Mouse (Mus musculus) 3134 (cell line): Measurements from ENCODE around the gene Crcp.

Experiments
- DNase-seq: peaks from one replicate; pipeline ENCODE4 v3.0.0-alpha.2; 2011; ENCODE audit warnings: low spot score; ENCODE audit not compliant: insufficient read length; ENCODE audit errors: extremely low read depth

Gene Crcp

DNA sequence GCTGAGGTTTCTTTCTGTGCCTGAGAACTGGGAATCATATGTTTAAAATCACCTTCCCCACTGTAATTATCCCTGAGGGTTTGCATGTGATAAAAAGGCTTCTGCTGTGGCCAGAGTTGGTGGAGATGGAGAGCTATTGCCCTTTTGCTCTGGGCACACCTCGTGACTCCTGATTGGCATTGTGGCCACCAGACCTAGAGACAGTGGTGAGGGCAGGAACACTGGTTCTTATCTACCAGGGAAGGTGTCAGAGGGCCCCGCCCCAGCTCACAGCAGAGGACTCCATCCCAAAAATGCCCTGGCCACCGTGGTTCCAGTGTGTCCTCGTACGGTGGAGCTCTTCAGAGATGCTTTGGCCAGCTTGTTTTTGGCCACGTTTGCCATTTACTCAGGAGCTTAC lies 23.9 kb downstream of the Crcp start:
- no peak for DNase-seq

DNA sequence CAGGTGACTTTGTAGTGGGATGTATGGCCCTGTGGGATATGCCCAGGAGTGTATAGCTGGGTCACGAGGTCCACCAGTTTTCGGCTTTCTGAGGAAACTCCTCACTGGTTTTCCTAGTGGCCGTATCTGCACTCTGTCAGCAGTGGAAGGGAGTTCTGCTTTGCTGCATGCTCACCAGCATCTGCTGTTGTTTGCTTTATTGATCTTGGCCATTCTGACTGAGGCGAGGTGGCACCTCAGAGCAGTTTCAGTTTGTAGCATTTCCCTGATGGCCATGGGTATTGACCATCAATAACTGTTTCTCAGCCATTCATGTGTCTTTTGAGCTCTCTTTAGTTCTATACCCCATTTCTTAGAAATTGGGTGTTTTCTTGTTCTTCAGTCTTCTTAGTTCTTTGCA lies 26.6 kb downstream of the Crcp start:
- no peak for DNase-seq

DNA sequence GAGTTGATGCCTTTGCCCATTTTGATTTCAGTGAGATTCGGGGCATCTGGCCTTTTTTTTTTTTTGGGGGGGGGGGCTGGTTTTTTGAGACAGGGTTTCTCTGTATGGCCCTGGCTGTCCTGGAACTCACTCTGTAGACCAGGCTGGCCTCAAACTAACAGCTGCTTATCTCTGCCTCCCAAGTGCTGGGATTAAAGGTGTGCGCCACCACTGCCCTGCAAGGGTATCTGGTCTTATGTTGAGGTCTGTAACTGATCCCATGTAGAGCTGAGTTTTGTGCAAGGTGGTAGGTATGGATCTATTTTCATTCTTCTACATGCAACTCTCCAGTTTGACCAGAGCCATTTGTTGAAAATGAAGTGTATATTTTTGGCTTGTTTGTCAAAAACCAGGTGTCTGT lies 27.2 kb downstream of the Crcp start:
- no peak for DNase-seq

DNA sequence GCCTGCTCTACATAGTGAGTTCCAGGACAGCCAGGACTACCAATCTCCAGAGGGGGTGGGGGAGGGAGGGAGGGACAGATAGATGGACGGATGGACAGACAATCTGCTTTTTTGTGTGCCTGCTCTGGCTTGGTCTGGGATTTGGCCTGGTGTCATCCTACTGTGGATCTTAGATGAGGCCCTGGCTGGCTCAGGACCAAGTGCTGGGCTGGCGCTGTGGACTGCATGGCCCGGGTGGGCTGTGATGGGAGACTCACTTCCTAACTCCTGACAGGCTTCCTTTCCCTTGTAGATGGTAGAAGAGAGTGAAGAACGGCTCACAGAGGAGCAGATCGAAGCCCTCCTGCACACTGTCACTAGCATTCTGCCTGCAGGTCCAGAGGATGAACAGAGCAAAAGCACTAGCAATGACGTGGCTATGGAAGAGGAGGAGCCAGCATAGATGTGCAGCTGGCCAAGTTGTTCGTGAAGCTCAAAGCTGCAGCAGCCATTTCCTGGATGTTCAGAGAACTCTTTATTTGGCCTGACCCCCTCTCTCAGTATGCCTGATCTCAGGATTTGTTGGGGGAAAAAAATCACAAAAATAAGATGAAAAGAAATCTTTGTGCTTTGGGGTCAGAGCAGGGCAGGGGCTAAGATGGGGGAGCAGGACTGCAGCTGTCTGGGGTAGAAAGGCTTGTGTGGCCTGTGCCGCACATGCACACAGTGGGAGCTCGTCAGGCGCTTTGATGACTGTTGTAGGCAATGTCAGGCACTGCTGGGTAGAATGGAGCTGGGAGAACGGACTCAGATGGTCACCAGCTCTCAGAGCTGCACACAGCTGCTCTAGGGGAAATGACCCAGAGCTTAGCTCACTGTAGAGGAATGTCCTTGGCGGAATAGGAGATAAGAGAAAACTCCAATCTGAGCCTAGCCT lies 30.6 kb downstream of the Crcp start:
- DNase-seq = no peak

DNA sequence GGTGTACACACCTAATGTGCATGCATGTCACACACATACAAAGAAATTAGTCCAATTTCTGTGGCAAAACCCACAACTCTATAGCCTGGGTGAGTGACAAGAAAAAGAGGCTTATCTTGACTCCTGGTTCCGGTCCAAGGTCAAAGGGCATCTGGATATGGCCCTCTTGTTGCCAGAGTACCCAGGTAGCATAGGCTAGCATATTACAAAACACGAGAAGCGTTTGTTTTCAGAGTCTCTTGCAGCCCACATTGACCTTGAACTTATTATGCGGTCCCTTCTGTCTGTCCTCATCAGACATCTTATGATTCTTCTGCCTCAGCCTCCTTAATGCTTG lies 31.2 kb downstream of the Crcp start:
- no peak for DNase-seq

DNA sequence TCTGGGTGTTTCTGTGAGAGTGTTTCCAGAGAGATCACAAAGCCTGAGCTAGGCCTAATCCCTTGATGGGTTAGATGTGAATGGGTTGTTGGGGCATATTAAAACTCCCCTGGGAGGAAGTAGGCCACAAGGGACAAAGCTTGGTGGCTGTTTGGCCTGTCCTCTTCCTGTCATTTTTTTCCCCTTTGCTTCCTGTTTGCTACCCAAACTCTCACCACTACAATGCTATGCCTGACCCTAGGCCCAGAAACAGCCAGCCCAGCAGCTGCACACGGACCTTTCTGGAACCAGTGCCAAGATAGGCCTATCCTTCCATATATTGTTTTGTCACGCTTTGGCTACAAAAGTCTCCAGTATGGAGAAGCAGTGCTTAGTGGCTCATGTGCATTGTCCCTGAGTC lies 33.0 kb downstream of the Crcp start:
- DNase-seq = no peak

DNA sequence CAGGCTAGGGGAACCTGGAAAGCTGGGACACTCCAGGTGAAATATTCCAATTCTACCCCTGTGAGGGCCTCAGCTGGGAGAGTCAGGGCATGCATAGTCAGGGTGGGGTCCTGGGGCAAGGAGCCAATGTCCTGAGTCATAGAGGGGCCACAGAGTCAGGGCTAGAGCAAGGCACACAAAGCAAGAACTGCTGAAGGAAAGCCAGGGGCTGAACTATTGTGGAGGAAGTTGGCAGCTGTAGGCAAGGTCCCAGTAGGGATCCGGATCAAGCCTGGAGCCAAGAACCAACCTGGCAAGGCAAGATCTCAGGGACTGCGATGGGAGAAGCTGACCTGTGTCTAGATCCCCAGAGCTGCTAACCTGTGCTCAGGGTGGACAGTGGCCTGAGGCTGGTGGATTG lies 34.7 kb downstream of the Crcp start:
- no peak for DNase-seq

DNA sequence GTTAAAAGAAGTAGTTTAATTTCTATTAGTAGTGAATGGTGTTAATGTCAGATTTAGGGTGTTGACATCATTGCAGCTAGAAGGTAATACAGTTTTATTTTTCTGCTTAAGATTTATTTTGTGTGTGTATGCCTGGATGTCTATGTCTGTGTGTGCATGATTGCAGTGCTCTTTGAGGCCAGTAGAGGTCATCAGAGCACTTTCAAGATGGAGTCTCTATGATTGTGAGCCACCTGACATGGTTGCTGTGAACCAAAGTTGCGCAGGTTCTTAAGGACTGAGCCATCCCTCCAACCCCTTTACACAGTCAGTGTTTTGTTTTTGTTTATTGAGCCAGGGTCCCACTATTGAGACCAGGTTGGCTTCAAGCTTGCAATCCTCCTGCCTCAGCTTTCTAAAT lies 36.5 kb downstream of the Crcp start:
- DNase-seq = no peak

DNA sequence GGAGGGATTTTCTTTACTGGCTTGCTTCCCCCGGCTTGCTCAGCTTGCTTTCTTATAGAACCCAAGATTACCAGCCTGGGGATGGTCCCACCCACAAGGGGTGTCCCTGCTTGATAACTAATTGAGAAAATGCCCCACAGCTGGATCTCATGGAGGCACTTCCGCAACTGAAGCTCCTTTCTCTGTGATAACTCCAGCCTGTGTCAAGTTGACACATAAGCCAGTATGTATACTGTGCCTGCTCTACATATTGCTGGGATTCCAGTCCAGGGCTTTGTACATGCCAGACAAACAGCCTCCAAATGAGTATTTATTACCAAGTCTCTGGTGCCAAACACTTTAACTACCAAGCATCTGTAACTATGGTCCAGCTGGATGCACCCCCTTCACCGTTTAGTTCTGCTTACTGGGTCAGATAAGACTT lies 38.8 kb downstream of the Crcp start:
- DNase-seq = no peak

DNA sequence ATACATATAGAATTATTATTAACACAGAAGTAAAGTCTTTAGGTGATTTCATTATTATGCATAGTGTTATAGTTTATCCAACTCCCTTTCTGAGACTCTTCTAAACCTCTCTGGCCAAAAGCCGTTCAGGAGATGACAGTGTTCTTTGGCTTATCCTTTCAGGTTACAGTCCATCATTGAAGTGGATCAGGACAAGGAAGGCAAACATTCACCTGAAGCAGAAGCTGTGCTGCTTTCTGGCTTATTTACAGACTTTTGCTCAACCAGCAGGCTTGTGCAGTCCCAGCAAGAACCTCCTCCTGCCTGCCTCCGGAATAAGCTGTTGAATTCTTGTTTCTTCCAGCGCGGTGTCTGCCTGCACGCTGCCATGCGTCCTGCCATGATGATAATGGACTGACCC lies 43.9 kb downstream of the Crcp start, which contains the start of gene Tpst1:
TSS of gene Tpst1 (plus strand) at position 301 of the 400 bp plus-strand sequence.
- no peak for DNase-seq

DNA sequence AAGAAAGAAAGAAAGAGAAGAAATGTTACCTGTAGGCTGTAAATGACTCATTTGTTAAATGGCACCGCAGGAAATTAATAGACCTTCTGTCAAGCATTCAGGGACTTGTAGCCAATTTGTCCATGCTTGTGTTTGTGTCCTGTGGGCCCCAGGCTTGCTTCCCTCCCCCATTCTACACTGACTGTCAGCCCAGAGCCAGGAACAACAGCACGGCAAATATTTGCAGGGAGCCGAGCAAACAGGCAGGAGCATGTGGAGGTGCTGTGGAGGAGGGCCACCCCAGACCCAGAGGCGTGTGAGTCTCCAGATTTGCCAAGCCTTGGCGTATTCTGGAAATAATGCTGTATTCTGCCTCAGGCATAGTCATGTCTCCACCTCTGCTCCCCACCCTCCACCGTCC lies 45.4 kb downstream of the Crcp start:
- DNase-seq = no peak

DNA sequence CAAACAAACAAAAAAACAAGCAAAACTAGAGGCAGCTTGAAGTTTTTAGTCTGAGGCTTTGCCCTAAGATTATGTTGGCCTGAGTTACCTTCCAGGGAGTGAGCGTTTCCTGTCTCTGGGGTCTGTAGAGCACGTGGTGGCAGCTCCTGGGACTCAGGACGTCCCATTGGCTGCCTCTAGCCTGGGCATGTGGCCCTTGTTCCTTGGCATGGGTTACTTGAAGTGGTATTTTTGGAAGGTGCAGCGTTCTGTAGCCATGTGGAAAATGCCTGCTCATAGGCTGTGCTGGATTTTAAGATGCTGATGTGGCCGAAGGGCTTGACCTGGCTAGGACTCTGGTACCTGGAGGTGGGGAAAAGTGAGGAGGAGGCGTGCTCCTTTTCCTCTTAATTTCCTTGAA lies 47.3 kb downstream of the Crcp start:
- DNase-seq = no peak

DNA sequence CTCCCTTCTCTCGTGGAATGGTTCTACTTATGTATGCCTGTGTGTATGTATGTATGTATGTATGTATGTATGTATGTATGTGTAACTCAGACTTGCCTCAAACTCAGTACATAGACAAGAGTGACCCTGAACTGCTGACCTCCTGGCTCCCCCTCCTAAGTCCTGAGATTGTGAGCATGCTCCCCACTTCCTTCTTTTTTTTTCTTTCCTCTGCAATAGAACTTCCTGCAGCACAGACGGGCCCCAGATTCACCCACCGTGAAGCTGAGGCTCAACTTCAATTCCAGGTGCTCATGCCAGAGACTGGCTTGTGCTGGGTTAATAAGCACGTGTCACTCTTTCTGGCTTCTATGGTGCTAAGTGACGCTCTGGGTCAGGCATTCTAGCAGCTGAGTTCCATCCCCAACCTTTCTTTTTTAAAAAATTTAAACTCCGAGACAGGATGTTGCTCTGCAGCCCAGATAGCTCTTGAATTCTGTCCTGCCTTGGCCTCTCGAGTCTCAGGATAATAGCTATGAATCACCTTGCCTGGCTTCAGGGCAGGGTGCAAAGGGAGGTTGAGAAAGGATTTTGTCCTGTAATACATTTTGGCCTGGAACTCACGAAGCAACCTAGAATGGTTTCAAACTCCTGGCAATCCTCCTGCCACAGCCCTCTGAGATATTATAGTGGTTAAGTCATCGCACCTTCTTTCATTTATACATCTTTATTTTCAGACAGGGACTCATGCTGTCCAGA lies 49.2 kb downstream of the Crcp start:
- DNase-seq = peak; percentile 25

DNA sequence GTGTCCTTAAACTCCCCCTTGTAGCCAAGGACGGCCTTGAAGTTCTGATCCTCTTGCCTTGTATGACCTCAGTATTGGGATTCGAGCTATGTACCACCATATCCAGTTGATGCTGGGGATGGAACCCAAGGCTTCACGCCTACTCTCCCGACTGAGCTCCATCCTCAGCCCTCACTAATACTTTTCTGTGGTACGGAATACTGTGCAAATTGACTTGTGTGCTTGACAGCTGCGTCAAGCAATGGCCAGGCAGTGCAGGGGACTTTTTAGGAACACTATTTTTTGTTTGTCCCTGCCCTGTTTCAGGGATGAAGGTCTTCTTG lies 49.7 kb downstream of the Crcp start:
- no peak for DNase-seq

DNA sequence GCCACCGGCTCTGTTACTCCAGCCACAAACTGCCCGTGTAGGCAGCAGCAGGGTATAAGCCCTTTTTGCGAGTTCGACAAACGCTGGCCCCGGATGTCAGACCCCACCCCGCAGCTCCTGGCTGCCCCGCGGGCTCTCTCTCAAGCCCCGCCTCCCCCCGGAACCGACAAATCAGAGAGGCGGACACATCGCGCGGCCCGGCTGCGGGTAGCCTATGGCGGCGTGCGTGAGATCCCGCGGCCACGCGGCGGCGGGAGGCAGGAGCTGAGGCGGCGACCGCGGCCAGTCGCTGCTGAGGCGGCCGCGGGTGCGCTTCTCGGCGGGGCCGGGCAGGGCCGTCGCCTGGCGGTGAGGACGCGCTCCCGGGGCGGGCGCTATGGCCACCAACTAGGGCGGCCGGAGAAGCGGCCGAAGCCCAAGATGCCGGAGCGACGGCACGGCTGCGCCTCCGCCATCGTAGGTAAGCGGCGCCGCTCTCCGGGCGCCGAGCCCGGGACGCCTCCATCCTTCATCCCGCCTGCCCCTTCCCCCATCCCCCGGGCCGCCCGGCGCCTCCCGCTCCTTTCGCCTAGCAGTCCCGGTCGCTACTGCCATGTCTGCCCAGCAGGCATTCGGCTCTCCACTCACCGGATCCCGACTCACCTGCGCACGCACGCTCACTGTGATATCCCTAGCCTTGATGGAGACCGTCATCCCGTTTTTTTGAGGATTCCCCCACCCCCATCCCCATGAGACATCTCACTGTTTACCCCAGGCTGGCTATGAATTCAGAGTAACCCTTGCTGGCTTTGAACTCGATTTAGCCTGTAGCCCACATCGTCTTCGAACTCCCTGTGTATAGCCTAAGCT lies 50.3 kb downstream of the Crcp start:
- peak; percentile 90 for DNase-seq

DNA sequence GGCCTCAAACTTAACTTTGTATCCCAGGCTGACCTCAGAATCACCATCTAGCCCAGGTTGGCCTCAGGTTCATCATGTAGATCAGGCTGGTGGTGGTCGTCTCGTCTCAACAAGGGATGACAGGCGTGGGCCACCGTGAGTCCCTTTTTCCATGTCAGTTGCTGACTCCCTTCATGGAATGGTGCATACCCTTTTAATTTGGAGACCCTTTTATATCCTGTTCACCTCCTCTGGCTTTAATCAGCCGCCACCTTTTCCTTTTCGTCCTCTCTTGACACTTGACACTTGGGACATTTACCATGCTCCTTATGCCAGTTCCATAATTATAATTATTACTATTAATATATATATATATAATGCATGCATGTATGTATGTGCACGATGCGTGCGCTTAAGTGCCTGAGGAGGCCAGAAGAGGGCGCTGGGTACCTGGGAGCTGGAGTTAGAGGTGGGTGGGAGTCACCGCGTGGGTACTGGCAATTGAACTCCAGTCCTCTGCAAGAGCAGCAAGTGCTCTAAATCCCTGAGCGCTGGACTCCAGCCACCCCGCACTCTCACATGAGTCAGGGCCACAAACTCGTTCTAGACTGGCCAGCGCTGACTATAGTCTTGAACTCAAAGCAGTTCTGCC lies 51.1 kb downstream of the Crcp start:
- peak; percentile 40 for DNase-seq

DNA sequence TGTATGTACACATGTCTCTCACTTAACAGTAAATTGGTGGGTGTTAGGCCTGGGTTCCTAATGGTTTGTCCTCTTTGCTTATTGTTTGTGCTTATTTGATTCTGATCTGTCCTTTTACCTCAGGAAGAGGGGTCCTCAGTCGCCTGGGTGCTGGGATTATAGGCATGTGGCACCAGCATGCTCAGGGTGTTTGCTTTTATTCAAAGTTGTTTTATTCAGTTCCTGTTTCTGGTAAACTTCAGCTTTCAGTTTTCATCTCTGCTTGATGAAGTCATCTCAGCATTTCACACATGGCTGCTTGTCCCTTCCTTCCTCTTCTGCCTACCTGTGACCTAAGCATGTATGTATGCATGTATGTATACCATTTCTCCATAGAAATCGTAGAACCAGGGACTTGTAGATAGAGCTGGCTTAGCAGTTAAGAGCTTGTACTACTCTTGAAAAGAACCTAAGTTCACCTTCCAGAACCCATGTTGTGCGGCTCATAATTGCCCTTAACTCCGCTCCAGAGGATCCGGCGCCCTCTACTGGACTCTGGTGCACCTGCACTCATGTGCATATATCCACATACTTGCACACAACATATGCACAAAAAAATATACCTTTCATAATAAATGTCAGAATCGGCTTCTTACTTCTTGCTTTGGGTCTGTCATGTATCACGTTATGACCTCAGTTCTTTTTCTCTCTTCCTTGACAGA lies 52.2 kb downstream of the Crcp start:
- DNase-seq = no peak

DNA sequence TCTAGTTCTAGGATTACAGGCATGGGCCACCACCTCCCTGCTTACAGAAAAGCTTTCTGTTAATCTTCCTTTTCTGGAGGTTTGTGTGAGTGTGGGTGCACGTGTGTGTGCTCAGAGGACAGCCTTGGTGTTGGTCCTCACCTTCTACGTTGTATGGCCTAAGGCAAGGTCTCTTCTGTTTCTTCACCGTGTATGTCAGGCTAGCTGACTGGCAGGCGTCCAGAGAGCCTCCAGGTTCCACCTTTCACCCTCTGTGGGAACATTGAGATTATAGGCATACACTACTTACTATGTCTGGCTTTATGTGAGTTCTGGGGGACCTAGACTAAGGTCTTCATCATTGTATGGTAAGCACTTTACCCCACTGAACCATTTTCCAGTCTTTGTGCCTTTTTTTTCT lies 53.3 kb downstream of the Crcp start:
- DNase-seq = no peak

DNA sequence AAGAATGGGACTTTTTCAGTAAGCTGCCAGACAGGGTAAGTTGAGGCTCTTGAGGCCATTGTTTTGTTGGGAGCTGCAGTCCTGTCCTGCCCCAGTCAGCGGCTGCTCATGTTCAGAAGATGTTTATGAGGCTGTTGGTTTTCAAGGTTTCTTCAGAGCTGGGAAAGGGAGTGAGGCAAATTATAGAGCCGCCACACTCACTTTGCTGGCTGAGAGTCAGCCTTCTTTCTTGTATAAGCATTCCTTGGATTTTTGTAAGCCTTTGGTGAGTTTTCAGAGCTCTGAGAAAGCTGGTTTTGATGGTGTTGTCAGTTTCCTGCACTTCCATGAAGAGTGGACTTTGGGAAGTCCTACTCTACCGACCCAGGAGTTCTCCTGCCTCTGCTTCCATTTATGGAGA lies 55.2 kb downstream of the Crcp start:
- DNase-seq = no peak

DNA sequence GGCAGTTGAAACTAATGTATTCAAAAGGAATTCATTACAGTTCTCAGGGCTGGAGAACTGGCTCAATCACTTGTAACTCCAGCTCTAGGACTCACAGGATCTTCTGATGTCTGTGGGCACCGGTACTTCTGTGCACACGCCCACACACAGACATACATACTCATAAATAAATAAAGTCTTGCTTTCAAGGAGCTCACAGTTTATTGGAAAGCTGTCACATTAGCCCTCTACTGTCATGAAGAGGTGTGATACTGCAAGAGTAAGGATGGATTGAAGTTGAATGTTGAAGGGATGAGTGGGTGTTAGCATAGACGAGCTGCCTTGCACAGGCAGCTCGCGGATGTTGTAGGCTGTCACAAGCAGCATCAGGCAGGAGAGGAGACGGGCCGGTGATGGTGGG lies 58.9 kb downstream of the Crcp start:
- DNase-seq = no peak
